Mouse (Mus musculus): Measurements from ENCODE around the gene Zfp488.

Zfp488 gene

DNA sequence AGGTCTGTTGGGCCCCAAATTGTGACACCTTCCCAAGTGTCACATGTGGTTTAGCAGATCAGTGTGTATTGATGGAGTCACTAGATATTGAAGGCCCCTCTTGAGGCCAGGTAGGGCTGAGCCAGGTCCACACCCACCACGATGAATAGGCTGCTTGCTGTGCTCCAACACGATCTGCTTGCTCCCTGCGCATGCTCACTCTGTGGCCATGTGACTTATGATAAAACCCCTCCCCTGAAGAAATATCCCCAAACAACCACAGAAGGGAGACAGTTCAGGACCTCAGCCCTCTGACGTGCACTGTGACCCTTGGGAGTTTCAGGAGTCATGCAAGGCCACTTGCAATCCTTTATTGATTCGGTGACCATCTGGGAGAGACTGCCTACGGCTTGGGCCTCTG lies 32.4 kb downstream of the Zfp488 start:
- no peak for DNase-seq (ENCODE audit: low spot score)

DNA sequence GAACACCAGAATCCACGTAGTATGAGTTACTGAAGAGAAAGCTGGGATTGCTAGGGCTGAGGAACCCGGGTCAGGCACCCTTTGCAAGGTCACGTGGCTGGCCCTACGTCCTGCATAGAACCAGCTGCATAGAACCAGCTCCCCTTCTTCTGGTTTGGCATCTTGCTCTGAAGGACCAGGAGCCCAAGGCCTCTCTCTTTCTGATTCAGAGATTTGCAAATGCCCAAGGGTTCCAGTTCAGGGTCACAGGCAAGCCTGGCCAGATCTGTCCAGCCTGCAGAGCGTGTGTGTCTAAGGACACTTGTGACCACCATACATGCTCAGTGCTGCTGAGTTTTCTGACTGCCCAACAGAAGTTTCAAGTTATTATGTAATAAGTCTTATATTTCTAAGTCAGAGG lies 36.3 kb downstream of the Zfp488 start:
- no peak for DNase-seq (ENCODE audit: low spot score)

DNA sequence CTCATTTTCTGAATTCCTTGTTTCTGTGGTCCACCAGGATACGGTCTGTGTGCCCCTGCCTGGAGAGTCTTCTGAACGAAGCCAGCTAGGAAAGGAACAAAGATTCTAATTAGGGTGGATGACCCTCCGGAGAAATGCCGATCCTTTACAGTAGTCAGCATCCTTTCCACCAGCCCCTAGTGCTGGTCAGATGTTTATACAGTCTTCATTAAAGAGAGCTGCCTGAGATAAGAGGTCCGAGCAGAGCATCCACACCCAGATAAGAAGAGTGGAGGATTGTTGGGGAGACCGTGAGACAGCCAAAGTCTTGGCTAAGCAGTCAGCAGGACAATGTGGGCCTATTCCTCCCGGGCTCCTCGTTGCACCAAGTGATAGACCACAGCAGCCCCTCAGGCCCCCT lies 37.8 kb downstream of the Zfp488 start, which contains the start of gene Gdf2:
TSS of gene Gdf2 (plus strand) at position 301 of the 400 bp plus-strand sequence.
- DNase-seq (ENCODE audit: low spot score): no peak

DNA sequence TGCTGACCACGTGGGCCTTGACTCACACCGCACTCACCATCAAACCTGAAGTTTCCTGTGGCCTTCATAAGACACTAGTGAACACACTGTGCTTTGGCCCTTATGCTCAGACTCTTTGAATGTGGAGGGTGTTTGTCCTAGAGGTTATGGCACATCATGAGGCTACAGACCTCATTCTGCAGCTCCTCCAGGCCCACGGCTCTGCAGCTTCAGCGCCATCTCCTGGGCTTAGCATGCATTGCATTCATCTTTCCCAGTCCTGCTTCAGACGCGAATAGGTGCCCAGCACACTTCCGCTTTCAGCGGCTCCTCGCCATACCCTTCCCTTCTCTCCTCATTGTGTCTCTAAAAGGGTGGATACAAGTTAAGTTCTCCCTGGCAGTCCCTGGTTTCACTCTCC lies 39.4 kb downstream of the Zfp488 start:
- DNase-seq (ENCODE audit: low spot score): peak; percentile 92

DNA sequence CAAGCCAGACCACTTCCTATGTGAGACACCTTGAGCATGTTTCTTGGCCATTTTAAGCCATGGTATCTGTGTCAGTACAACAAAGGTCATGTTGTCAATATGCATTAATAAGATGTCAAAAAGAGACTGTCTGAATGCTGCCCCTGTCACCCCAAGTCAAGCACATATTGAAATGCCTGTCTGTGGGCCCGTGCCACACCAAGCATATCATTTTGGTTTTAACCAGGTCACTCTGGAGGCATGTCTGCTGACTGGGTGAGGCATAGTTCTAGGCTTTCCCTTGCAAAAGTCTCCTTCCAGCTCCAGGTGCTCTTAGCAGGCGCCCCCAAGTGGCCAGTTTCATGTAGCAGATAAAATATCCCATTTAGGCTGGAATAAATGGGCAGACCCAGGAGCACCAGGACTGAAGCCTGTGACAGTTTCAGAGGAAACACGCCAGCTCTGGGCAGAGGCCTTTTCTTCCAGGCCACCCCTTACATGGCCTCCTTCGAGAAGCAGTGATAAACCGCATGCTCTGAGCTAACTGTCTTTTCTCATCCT lies 44.7 kb downstream of the Zfp488 start:
- peak; percentile 40 for DNase-seq (ENCODE audit: low spot score)

DNA sequence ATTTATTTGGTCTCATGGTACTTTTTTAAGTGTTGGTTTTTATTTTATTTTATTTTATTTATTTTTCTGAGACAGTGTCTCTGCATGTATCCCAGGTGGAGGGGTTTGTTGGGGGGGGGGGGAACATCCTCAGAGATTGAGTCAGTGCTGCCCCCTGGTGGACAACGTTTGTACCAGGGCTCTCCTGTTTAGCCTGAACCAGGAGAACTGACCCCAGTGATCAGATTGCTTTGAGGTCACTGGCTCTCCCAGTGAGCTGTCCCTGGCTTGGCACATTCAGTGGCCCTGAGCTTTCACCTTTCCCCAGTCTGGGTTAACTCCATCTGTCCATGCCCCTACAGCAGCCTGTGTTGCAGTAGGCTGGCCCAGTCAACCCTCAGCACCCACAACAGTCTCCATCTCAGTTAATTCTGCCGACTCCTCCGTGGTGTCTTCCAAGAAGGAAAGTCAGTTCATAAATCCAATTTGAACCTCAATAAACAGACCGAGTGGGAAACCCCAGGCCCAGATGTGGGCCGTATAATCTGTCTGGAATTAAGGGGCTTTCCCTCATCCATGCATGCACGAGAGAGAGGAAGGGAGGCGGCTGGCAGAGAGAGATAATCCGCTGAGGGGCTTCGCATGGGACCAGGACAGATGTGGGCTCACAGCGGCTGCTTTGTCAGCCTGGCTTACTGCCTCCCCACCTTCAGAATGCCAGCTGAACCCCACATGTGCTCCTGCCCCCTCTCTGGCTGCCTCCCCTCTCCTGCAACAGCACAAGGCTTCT lies 45.4 kb downstream of the Zfp488 start:
- peak; percentile 81 for DNase-seq (ENCODE audit: low spot score)

DNA sequence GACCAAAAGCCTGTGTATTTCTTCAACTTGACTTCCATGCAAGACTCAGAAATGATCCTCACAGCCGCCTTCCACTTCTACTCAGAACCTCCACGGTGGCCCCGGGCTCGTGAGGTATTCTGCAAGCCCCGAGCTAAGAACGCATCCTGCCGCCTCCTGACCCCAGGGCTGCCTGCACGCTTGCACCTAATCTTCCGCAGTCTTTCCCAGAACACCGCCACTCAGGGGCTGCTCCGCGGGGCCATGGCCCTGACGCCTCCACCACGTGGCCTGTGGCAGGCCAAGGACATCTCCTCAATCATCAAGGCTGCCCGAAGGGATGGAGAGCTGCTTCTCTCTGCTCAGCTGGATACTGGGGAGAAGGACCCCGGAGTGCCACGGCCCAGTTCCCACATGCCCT lies 46.7 kb downstream of the Zfp488 start:
- no peak for DNase-seq (ENCODE audit: low spot score)

DNA sequence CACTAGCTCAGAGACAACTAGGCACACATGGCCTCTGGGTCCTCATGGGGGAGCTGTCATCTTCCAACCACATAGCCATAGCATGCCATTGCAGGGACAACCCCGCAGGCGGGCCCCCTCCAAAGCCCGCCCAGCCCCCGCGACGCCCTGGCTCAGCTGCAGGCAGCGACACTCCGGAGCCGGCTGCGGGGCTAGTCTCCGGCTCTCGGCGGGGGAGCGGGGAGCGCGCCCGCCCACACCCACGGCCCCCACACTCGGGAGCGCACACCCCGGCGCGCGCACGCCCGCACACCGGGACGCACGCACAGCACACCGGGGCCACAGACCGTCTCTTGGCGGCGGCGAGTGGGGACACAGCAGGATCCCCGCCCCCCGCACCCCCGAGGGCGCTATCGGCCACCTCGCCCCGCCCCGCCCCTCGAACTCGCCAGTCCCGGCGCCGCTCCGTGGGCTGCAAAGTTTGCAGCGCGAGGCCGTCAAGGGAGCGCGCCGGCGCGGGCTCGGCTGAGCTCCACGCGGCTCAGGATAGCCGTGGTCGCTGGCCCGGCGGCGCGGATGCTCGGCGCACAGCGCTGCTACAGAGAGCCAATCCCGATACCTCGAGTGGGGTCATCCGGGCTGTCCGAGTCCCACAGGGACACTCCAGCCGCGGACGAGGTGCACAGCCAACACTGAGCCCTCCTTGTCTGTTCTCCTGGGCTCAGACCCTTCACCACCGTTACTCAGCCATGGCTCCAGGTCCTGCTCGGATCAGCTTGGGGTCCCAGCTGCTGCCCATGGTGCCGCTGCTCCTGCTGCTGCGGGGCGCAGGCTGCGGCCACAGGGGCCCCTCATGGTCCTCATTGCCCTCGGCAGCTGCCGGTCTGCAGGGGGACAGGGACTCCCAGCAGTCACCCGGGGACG lies 55.1 kb downstream of the Zfp488 start, which contains the start of gene Gdf10:
TSS of gene Gdf10 (plus strand) at position 420 of the 903 bp plus-strand sequence.
- peak; percentile 46 for DNase-seq (ENCODE audit: low spot score)

DNA sequence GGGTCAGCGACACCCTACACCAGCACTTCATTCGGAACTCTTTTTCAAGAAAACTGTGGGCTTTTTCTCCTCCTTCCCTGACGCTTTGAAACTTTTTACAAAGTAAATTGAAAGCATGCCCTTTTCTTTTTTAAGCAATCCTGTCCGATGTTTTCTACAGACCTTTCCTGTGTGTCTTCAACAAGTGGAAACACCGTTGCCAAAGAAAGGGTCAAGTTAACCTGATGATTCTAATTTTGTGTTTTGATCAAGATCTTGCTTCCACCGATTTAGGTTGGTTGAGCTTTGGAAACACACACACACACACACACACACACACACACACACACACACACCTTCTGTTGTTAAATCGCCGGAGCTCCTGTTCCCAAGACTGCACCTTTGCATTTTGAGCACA lies 55.8 kb downstream of the Zfp488 start:
- no peak for DNase-seq (ENCODE audit: low spot score)

DNA sequence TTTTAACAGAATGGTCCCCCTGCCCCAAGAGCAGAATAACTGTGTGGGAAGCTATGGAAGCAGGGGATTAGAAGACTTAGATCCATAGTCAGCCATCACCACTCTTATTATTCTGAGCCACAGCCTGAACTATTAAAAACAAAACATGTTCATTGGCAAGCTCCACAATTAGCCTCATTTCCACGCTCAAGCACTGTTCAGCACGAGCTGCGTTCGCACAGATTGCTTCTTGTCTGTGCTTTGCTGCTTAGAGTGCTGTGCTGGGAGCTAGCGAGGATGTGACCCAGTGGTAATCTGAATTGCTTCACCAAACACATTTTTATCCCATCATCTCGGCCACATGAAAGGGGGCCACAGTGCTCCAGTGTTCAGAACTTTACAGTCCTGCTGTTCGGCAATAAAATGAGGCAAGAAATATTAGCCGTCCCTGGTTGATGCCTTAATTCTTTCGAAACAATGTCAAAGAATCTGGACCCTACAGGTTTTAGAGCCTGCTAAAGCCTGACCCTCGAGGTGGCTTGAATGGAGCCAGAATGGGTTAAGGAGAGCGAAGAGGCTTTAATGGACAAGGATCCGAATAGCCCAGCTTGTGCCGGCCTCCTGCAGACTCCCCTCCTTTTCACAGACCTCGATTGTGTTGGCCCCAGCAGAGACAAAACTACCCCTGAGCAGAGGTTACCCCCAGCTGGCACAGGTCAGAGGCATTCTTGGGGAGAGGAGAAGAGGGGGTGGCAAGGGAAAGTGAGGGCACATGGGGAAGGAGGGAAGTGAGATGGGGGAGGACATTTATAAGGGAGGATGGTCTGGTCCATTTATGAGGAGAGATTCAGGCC lies 57.6 kb downstream of the Zfp488 start:
- peak; percentile 28 for DNase-seq (ENCODE audit: low spot score)

All from embryo, embryonic 10 days (tissue).